Mouse (Mus musculus) heart, postnatal 0 days (tissue): ENCODE results near the gene Khdrbs1. TPM values are rescaled to one million over a fixed set of nuclear protein-coding genes. Genes with fewer than 3 reads are reported as not detected.
"Not testable (repeated sequence)": the region's sequence is repeated elsewhere in the genome, so short reads cannot be mapped to it uniquely, and the experiment has no call there.

Experiments
- ATAC-seq: fragments of 200-750 bp; cut with Nextera tagmentation; 2 replicates; pipeline ENCODE4 v1.8.0; 2017; ENCODE audit warnings: low read depth, moderate number of reproducible peaks, moderate library complexity; ENCODE audit not compliant: insufficient read depth
- DNase-seq: peaks from one replicate; pipeline ENCODE4 v3.0.0-alpha.2; 2016; ENCODE audit warnings: low spot score
- H3K27ac ChIP-seq: fragments of 300-500 bp; sonication (generic); 2 replicates; pipeline ENCODE4 v1.5.1; 2014; ENCODE audit warnings: low read depth, mild to moderate bottlenecking
- H3K27me3 ChIP-seq: fragments of 300-500 bp; sonication (generic); 2 replicates; pipeline ENCODE4 v1.6.1; 2014; ENCODE audit warnings: low read length, mixed read lengths; ENCODE audit not compliant: control insufficient read depth, insufficient read depth
- H3K36me3 ChIP-seq: fragments of 300-500 bp; sonication (generic); replicated peaks from 2 replicates; pipeline ENCODE4 v1.6.1; 2014; ENCODE audit warnings: low read length, mixed read lengths; ENCODE audit not compliant: control insufficient read depth, insufficient read depth
- H3K4me1 ChIP-seq: fragments of 300-500 bp; sonication (generic); 2 replicates; pipeline ENCODE4 v1.6.1; 2014; ENCODE audit warnings: antibody characterized with exemption; ENCODE audit not compliant: control insufficient read depth, insufficient read depth
- H3K4me2 ChIP-seq: fragments of 300-500 bp; sonication (generic); 2 replicates; pipeline ENCODE4 v1.6.1; 2014; ENCODE audit warnings: low read depth, mild to moderate bottlenecking, low read length, moderate library complexity
- H3K4me3 ChIP-seq: fragments of 300-500 bp; sonication (generic); 2 replicates; pipeline ENCODE4 v1.5.1; 2014; ENCODE audit warnings: low read depth, low read length
- H3K9ac ChIP-seq: fragments of 300-500 bp; sonication (generic); replicated peaks from 2 replicates; pipeline ENCODE4 v1.6.1; 2014; ENCODE audit warnings: low read depth, low read length, mixed read lengths
- H3K9me3 ChIP-seq: fragments of 300-500 bp; sonication (generic); replicated peaks from 2 replicates; pipeline ENCODE4 v1.6.1; 2016; ENCODE audit warnings: low read length; ENCODE audit not compliant: control insufficient read depth
- CTCF ChIP-seq: IDR thresholded peaks from 2 replicates; pipeline ENCODE4 v1.5.1; 2016; ENCODE audit warnings: antibody characterized with exemption, control low read depth, low read depth
- EP300 ChIP-seq: IDR thresholded peaks from 2 replicates; pipeline ENCODE4 v1.6.1; 2016; ENCODE audit warnings: antibody characterized with exemption, low read depth
- WGBS: fragments of 180-500 bp; shearing (Covaris S2); extraction: QIAGEN DNeasy Blood & Tissue Kit; methylation state at CpG from one replicate; pipeline ENCODE4 v1.1.7; 2014; 5-methylcytosine and 5-hydroxymethylcytosine counted together
- polyA plus RNA-seq: library from polyadenylated mRNA; unstranded; fragments of >200 nt; fragmentation: Nextera tagmentation; extraction: Ambion mirVana; gene quantifications from 2 replicates; pipeline ENCODE4 v1.2.1, GENCODE M21; 2015
- total RNA-seq: library from RNA; depleted of rRNA; stranded (reverse); fragments of >200 nt; gene quantifications from 2 replicates; pipeline ENCODE4 v1.2.3, GENCODE M21; 2014; ENCODE audit warnings: low replicate concordance

Gene Khdrbs1
- total and polyA plus RNA-seq, 2 experiments from 2014 or later = 43.5 to 44.7 TPM

DNA sequence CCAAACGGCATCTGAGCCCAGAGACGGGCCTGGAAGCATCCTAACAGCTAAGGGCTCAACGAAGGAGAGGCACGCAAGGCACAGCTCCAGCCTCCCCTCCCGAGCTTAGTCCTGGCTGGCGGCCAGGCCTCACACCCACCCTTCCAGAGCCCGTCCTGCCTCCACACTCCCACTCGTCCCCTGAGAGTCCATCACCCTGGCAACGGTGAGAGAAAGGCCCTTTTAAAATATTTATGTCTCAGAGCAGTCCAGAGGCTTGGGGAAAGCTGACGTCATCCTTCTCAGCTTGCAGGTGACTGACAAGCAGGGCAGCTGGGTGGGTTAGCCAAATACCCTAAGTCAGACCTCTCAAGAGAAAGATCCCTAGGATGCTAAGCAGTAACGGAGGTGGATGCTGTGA, 39.6 kb downstream of the Khdrbs1 start:
- no peak overlapping the region for H3K4me2 ChIP-seq

DNA sequence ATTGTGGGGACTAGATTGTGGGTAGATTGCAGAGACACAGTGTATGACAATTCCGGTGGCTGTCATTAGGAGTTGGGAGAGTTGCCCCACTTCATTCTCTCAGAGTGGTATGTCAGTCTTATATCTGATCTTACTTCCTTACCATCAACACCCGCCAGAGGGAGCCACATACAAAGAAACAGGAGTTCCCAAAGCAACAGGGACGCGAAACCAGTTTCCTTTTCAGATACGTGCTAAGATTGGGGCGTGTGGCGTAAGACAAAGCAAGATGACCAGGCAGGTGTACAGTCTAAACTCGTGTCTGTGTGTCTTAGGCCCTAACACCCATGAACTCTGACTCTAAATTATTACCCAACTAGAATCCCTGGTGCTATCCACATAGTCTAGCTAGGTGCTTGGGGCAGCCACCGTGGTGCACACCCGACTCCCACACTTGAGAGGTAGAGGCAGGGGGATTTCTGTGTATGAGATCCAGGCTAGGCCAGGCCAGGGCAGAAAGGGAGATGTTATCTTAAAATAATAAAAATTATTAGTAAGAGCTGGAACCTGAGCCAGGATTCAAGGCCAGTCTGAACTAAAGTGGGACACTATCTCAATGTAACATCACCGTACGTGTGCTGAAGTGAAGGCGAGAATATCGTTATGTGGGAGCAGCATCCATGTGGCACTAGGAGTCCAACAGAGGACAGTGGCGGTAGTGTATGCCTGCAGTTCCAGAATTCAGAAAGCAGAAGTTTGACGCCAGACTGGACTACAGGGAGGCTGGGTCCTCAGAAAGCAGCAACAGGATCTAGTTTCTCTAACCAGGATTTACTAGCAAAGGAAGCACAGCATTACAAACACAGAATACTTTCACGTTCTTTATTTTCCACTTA, 40.4 kb downstream of the Khdrbs1 start:
- TF ChIP-seq CTCF = peak; percentile 93
- no peak for TF ChIP-seq EP300
- H3K9ac ChIP-seq = no peak overlapping the region
- peak; percentile 15 for ATAC-seq

More for the DNA sequence above, 39.6 kb downstream of the Khdrbs1 start:
- H3K4me3 ChIP-seq = no peak overlapping the region
- DNase-seq = peak; percentile 70
- H3K27me3 ChIP-seq = no peaks in the 10 kb centered on the region
- ATAC-seq = peak; percentile 62
- WGBS = 8% methylated on average over 11 of the region's 11 CpGs
- H3K4me1 ChIP-seq = no peaks in the 10 kb centered on the region
- no peaks in the 10 kb centered on the region for H3K9me3 ChIP-seq
- peaks cover 45% of the 10 kb centered on the region for H3K36me3 ChIP-seq
- peak overlapping the region; percentile 56; the same call in 1 of the 2 replicates for H3K27ac ChIP-seq
- TF ChIP-seq EP300 (no peak), CTCF (no peak)
- H3K9ac ChIP-seq = no peak overlapping the region

DNA sequence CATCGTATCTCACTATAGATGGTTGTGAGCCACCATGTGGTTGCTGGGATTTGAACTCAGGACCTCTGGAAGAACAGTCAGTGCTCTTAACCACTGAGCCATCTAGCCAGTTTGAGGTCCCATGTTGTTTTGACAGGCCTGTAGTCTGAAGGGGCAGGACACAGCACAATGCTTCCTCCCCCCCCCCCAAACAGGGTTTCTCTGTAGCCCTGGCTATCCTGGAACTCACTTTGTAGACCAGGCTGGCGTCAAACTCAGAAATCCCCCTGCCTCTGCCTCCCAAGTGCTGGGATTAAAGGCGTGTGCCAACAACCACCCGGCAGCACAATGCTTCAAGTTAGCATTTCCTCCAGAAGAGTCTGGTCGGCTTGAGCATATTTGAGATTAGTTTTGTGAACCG, 41.4 kb downstream of the Khdrbs1 start:
- not testable (repeated sequence) for DNase-seq, H3K27me3 ChIP-seq, H3K9ac ChIP-seq, H3K4me2 ChIP-seq, H3K4me1 ChIP-seq, H3K9me3 ChIP-seq, ATAC-seq, H3K27ac ChIP-seq, H3K4me3 ChIP-seq
- H3K36me3 ChIP-seq = peaks cover 29% of the 10 kb centered on the region
- WGBS = 84% methylated on average over 6 of the region's 6 CpGs

More for the DNA sequence above, 40.4 kb downstream of the Khdrbs1 start:
- Histone ChIP-seq H3K36me3 (peaks cover 40% of the 10 kb centered on the region), H3K9me3 (no peaks in the 10 kb centered on the region), H3K4me3 (0 out of 2 replicates have a peak overlapping the region, but pooled peaks have one; percentile 7), H3K27me3 (no peaks in the 10 kb centered on the region), H3K4me1 (no peaks in the 10 kb centered on the region), H3K4me2 (peak overlapping the region; percentile 52), H3K27ac (peak overlapping the region; percentile 13; the same call in 1 of the 2 replicates)
- peak; percentile 90 for DNase-seq
- WGBS = 37% methylated on average over 17 of the region's 17 CpGs

DNA sequence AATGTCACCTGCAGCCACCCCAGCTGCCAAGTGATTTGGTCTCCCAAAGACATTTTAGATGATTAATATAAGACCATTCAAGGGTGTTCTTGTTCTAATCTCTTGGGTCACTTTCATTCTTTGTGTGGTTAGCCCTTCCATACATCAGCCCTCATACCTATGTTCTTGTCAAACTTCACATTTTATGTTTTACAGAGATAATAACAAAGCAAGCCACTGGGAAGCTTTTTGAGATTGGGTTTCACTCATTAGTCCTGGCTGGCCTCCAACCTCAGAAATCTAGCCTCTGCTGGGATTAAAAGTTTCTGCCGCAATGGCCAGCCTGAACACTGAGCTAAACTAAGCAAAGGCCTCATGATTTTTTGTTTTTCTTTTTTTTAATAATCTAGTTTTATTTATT, 41.9 kb downstream of the Khdrbs1 start:
- Histone ChIP-seq H3K4me1 (no peaks in the 10 kb centered on the region), H3K36me3 (peaks cover 24% of the 10 kb centered on the region), H3K9me3 (no peaks in the 10 kb centered on the region), H3K9ac (no peak overlapping the region), H3K4me3 (no peak overlapping the region), H3K27me3 (no peaks in the 10 kb centered on the region), H3K4me2 (no peak overlapping the region), H3K27ac (no peak overlapping the region)
- no peak for ATAC-seq
- no peak for TF ChIP-seq EP300
- TF ChIP-seq CTCF = no peak
- 69% methylated on average over 1 of the region's 1 CpGs for WGBS
- no peak for DNase-seq

DNA sequence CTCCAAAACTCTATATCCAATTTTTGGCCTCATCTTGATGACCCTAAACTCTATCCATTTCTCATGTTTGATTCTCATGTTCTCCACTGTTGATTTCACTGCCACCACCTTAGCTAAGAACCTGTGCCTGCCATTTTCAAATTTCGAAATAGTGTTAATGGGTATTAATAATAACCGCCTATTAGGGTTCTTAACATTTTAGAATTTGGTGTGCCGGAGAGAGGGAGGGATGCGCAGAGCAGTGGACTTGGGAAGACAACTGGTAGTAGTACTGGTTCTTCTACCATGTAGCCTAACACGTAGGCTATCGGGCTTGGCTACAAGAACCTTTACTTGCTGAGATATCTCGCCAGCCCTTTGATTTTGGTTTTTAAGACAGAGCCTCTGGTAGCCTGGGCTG, 44.9 kb downstream of the Khdrbs1 start:
- no peaks in the 10 kb centered on the region for H3K9me3 ChIP-seq
- 82% methylated on average over 7 of the region's 7 CpGs for WGBS
- DNase-seq = no peak

More for the DNA sequence above, 44.9 kb downstream of the Khdrbs1 start:
- no peak for TF ChIP-seq CTCF
- no peak for TF ChIP-seq EP300
- Histone ChIP-seq H3K36me3 (peaks cover 14% of the 10 kb centered on the region), H3K4me2 (peak overlapping the region; percentile 84), H3K27ac (0 out of 2 replicates have a peak overlapping the region, but pooled peaks have one; percentile 62), H3K9ac (peak overlapping the region; percentile 71), H3K4me3 (peak overlapping the region; percentile 75), H3K27me3 (no peaks in the 10 kb centered on the region), H3K4me1 (no peaks in the 10 kb centered on the region)
- ATAC-seq = no peak
